Mouse (Mus musculus): Measurements from ENCODE around the gene Tlr8. TPM values are rescaled to one million over a fixed set of nuclear protein-coding genes. Genes with fewer than 3 reads are reported as not detected.

Gene Tlr8
- polyA plus RNA-seq, 1 experiment from 2014 or later: 0.85 TPM

DNA sequence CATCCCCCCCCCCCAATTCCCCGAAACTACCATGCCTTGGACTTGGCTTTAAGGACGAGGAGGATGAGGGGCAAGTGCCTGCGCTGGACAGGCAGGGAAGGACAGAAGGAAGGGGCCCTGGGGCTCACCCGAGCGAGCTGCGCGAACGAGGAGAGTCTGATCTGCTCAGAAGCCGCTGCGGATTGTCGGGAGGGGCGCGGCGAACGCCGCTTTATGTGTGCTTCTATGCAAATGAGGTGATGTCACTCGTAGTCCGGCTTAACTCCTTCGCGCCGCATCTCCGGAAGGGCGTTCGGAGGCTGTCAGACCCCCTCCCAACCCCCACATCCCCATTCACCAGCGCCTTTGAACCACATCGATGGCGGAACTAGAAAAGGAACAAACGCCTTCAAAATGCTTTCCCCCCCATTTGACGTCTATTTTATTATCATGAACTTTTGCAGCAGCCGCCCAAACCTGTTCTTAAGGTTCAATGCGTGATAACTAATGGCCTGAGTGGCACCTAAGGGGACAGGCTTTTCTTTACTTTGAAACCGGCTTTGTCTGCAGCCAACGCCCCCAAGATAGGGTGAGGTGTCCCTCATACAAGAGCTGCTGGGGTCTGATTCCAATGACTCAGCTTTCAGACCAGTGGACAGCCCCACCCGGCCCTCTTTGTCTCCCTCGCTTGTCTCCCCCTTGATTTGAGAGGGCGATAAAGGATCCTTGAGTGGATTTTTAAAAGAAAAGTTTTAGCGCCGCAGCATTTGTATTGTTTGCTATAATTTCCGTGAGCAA is 55.0 kb downstream of the Tlr8 start, which contains the start of gene Tmsb4x:
TSS of gene Tmsb4x (minus strand) at position 338 of the 777 bp plus-strand sequence.
- peak within 1 kb of the TSS; percentile 88 for H3K27ac ChIP-seq (ENCODE audit: low read length)
- H3K4me2 ChIP-seq (ENCODE audit: low read depth, low read length): peak within 1 kb of the TSS; percentile 56
- H3K36me3 ChIP-seq (ENCODE audit: control insufficient read depth, insufficient read depth, low read length): peaks cover 2% of the 10 kb centered on the region; the same call in 1 of the 2 replicates
- H3K9me3 ChIP-seq (ENCODE audit: control insufficient read depth, low read length): no peaks in the 10 kb centered on the region
- H3K4me1 ChIP-seq (replicated peaks; ENCODE audit: control insufficient read depth, insufficient read depth, low read length): peaks cover 7% of the 10 kb centered on the region; the same call in 1 of the 2 replicates
- H3K27me3 ChIP-seq (ENCODE audit: control insufficient read depth, insufficient read depth, low read depth, low read length): no peaks in the 10 kb centered on the region; the same call in 1 of the 2 replicates
- peak within 1 kb of the TSS; percentile 64 for H3K4me3 ChIP-seq (ENCODE audit: low read length)
- 10% methylated on average over 39 of the region's 39 CpGs for WGBS
- peak; percentile 86 for ATAC-seq (ENCODE audit: low read depth)
- H3K9ac ChIP-seq (ENCODE audit: low read length): peak within 1 kb of the TSS; percentile 84

DNA sequence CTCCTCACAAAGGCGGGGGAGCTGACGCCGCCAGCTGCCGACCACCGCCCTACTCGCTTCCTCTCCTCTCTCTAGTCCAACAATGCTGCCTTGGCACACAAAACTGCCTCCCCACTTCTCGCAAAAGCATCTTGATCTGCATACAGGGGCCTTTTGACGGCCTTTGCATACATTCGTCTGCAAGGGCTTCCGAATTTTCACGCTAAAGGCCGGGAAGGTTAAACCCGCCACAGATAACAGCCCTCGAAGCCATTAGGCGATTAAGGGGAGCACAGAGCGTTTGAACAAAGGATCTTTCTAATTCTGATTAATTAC is 55.7 kb downstream of the Tlr8 start:
- ATAC-seq (ENCODE audit: low read depth): no peak
- H3K36me3 ChIP-seq (ENCODE audit: control insufficient read depth, insufficient read depth, low read length): peaks cover 2% of the 10 kb centered on the region; the same call in 1 of the 2 replicates
- H3K27ac ChIP-seq (ENCODE audit: low read length): peak overlapping the region; percentile 88
- peak overlapping the region; percentile 84 for H3K9ac ChIP-seq (ENCODE audit: low read length)
- peaks cover 7% of the 10 kb centered on the region; the same call in 1 of the 2 replicates for H3K4me1 ChIP-seq (replicated peaks; ENCODE audit: control insufficient read depth, insufficient read depth, low read length)
- H3K4me3 ChIP-seq (ENCODE audit: low read length): peak overlapping the region; percentile 64
- 15% methylated on average over 16 of the region's 16 CpGs for WGBS
- no peaks in the 10 kb centered on the region for H3K9me3 ChIP-seq (ENCODE audit: control insufficient read depth, low read length)
- peak overlapping the region; percentile 45; the same call in 1 of the 2 replicates for H3K4me2 ChIP-seq (ENCODE audit: low read depth, low read length)
- no peaks in the 10 kb centered on the region; the same call in 1 of the 2 replicates for H3K27me3 ChIP-seq (ENCODE audit: control insufficient read depth, insufficient read depth, low read depth, low read length)

DNA sequence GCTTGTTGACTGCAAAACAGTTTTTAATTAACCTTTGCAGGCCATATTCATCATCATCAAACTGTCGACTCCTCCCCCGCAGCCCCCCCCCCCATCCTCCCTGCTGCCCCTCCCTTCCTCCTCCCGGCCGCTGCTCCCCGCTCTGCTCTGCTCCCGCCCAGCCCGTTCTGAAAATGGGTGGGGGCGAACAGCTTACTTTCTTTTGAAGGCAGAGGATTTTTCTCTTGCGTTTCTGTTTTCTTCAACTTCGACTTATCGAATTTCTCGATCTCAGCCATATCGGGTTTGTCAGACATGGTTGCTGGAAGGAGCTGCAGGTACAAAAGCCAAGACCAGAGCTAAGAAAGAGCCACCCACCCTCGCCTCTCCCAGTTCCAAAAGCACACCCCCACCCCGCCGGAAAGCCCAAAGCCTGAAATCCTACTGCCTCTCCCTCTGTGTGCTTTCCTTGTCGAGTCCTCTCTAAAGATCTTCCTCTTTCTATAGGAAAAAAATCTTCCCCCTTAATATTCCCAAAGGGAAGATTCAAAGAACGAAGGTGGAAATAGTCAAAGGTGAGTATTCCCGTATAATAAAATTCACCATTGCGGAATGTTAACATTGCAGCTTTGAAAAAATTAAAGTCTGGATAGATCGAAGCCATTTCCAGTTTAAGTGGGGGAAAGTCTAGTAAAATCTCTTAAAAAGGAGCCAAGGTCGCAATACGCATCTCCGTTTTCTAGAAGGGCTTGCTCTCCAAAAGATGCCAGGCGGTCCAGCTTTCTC is 56.2 kb downstream of the Tlr8 start:
- Histone ChIP-seq H3K36me3 (ENCODE audit: control insufficient read depth, insufficient read depth, low read length) (peaks cover 2% of the 10 kb centered on the region; the same call in 1 of the 2 replicates), H3K9me3 (ENCODE audit: control insufficient read depth, low read length) (no peaks in the 10 kb centered on the region), H3K4me3 (ENCODE audit: low read length) (peak overlapping the region; percentile 64), H3K4me1 (replicated peaks; ENCODE audit: control insufficient read depth, insufficient read depth, low read length) (peaks cover 7% of the 10 kb centered on the region; the same call in 1 of the 2 replicates), H3K4me2 (ENCODE audit: low read depth, low read length) (peak overlapping the region; percentile 45), H3K27me3 (ENCODE audit: control insufficient read depth, insufficient read depth, low read depth, low read length) (no peaks in the 10 kb centered on the region; the same call in 1 of the 2 replicates), H3K27ac (ENCODE audit: low read length) (peak overlapping the region; percentile 88), H3K9ac (ENCODE audit: low read length) (peak overlapping the region; percentile 84)
- 30% methylated on average over 24 of the region's 25 CpGs for WGBS
- ATAC-seq (ENCODE audit: low read depth): no peak

DNA sequence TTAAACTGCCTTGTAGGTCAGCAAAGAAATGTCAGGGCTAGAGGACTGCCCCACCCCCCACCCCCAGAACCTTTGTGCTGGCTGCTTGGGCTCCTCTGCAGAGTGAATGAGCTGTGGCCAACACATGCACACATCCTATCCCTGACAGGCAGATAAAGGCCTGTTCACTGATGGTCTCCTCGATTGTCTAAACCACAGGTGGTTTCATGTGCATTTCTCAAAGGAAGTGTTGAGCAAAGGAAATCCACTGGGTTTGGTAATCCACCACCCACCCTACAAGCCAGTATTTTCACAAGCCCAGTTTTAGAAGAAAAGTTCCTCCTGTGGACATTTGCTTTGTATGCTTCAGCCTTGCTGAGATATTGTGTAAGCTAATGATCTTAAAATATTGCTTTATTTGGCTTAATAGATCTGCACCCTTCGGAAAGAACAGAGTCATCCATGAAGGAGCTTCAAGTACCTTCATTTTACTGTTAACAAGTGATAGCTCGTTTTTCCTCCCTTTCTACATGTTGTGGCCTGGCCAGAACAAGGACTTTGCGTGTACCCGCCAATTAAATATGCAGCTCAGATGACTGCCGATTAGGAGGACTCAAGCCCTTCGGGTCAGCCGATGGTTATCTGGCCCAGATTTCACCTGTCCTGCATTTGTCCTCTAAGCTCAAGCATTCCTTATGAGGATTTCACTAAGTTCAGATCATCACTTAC is 58.2 kb downstream of the Tlr8 start:
- H3K27me3 ChIP-seq (ENCODE audit: control insufficient read depth, insufficient read depth, low read depth, low read length): no peaks in the 10 kb centered on the region; the same call in 1 of the 2 replicates
- H3K4me3 ChIP-seq (ENCODE audit: low read length): no peak overlapping the region
- no peaks in the 10 kb centered on the region for H3K9me3 ChIP-seq (ENCODE audit: control insufficient read depth, low read length)
- peaks cover 5% of the 10 kb centered on the region; the same call in 1 of the 2 replicates for H3K4me1 ChIP-seq (replicated peaks; ENCODE audit: control insufficient read depth, insufficient read depth, low read length)
- H3K36me3 ChIP-seq (ENCODE audit: control insufficient read depth, insufficient read depth, low read length): peaks cover 2% of the 10 kb centered on the region; the same call in 1 of the 2 replicates
- peak overlapping the region; percentile 61 for H3K27ac ChIP-seq (ENCODE audit: low read length)
- no peak overlapping the region for H3K9ac ChIP-seq (ENCODE audit: low read length)
- 0 out of 2 replicates have a peak overlapping the region, but pooled peaks have one; percentile 45 for H3K4me2 ChIP-seq (ENCODE audit: low read depth, low read length)
- no peak for ATAC-seq (ENCODE audit: low read depth)
- 62% methylated on average over 8 of the region's 8 CpGs for WGBS

DNA sequence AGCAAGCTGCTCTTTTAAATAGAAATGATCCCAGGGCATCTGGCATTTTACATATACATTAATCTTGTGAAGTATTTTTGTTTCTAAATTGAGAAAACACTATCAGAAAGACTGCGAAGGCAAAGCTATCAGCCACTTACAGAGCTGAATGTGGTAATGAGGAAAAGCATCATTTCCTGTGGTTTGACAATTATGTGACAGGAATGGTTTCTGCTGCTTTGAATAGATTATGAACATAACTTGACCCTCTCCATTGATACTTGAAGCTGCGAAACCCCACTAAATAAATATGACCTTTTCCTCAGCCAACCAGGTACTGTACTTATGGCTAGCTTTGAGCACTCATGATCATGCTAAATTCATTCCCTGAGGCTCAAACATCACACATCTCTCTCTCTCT is 62.8 kb downstream of the Tlr8 start:
- H3K9ac ChIP-seq (ENCODE audit: low read length): no peak overlapping the region
- H3K4me2 ChIP-seq (ENCODE audit: low read depth, low read length): no peak overlapping the region
- no peaks in the 10 kb centered on the region for H3K36me3 ChIP-seq (ENCODE audit: control insufficient read depth, insufficient read depth, low read length)
- ATAC-seq (ENCODE audit: low read depth): no peak
- no peaks in the 10 kb centered on the region for H3K9me3 ChIP-seq (ENCODE audit: control insufficient read depth, low read length)
- no peak overlapping the region for H3K4me3 ChIP-seq (ENCODE audit: low read length)
- H3K27ac ChIP-seq (ENCODE audit: low read length): no peak overlapping the region
- H3K27me3 ChIP-seq (ENCODE audit: control insufficient read depth, insufficient read depth, low read depth, low read length): peaks cover 3% of the 10 kb centered on the region
- H3K4me1 ChIP-seq (replicated peaks; ENCODE audit: control insufficient read depth, insufficient read depth, low read length): no peaks in the 10 kb centered on the region
- WGBS: 39% methylated on average over 2 of the region's 2 CpGs

DNA sequence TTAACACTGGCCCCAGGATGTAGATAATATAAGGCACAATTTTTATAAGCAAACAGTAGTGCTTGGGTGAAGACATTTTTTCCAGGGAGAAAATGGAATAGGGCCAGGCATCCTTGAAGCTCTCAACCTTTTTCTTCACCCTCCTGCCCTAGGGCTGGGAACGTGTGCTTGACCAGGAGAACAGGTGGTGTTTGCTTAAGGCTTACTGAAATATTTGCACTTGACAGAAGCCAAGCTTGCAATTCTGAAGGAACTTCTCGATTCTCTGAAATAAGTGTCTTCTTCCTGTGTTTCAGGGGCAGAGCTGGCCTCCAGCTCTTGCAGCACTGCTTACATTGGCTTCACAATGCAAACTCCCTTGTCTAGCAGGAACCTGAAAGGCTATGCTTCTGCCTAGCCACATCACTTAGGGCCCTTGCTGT is 68.9 kb downstream of the Tlr8 start:
- Histone ChIP-seq H3K27me3 (ENCODE audit: control insufficient read depth, insufficient read depth, low read depth, low read length) (peaks cover under 1% of the 10 kb centered on the region; the same call in 1 of the 2 replicates), H3K9me3 (ENCODE audit: control insufficient read depth, low read length) (no peaks in the 10 kb centered on the region), H3K9ac (ENCODE audit: low read length) (no peak overlapping the region), H3K4me3 (ENCODE audit: low read length) (no peak overlapping the region), H3K4me1 (replicated peaks; ENCODE audit: control insufficient read depth, insufficient read depth, low read length) (no peaks in the 10 kb centered on the region), H3K4me2 (ENCODE audit: low read depth, low read length) (no peak overlapping the region), H3K27ac (ENCODE audit: low read length) (peak overlapping the region; percentile 73), H3K36me3 (ENCODE audit: control insufficient read depth, insufficient read depth, low read length) (no peaks in the 10 kb centered on the region)
- WGBS: 37% methylated on average over 2 of the region's 2 CpGs
- ATAC-seq (ENCODE audit: low read depth): peak; percentile 94

Other genes with a start within 250 kb of the Tlr8 start
- 6,019 and 6,084 TPM in 2 replicates for gene Tmsb4x, start 55.0 kb downstream of the Tlr8 start, polyA plus RNA-seq (2015; fragmentation: Nextera tagmentation; extraction: Ambion mirVana)
- gene Tlr7, start 66.2 kb upstream of the Tlr8 start, polyA plus RNA-seq (2015; fragmentation: Nextera tagmentation; extraction: Ambion mirVana): 0.39 and 0.55 TPM in 2 replicates
- gene Prps2, start 118.4 kb upstream of the Tlr8 start, polyA plus RNA-seq (2015; fragmentation: Nextera tagmentation; extraction: Ambion mirVana): 28.6 and 30.6 TPM in 2 replicates